Mouse (Mus musculus) limb, embryonic 14.5 days (tissue): Measurements from ENCODE around the gene Ifi27l2a. TPM values are rescaled to one million over a fixed set of nuclear protein-coding genes. Genes with fewer than 3 reads are reported as not detected.

Source experiments
- ATAC-seq: fragments of 200-750 bp; cut with Nextera tagmentation; 2 replicates; pipeline ENCODE4 v1.8.0; 2017; ENCODE audit warnings: low read depth, moderate number of reproducible peaks, moderate TSS enrichment; ENCODE audit not compliant: low FRiP score
- DNase-seq: peaks from one replicate; pipeline ENCODE4 v3.0.0-alpha.2; 2015; ENCODE audit warnings: low spot score
- H3K27ac ChIP-seq: fragments of 300-500 bp; sonication (generic); replicated peaks from 2 replicates; pipeline ENCODE4 v1.5.1; 2014; ENCODE audit warnings: low read depth, mild to moderate bottlenecking, low read length, moderate library complexity, mixed read lengths
- H3K27me3 ChIP-seq: fragments of 300-500 bp; sonication (generic); 2 replicates; pipeline ENCODE4 v1.6.1; 2014; ENCODE audit warnings: low read length, mixed read lengths; ENCODE audit not compliant: control insufficient read depth, insufficient read depth
- H3K36me3 ChIP-seq: fragments of 300-500 bp; sonication (generic); 2 replicates; pipeline ENCODE4 v1.6.1; 2014; ENCODE audit warnings: mild to moderate bottlenecking, low read length, moderate library complexity, mixed read lengths; ENCODE audit not compliant: control insufficient read depth, insufficient read depth
- H3K4me1 ChIP-seq: fragments of 300-500 bp; sonication (generic); 2 replicates; pipeline ENCODE4 v1.6.1; 2014; ENCODE audit warnings: antibody characterized with exemption, low read length, mixed read lengths; ENCODE audit not compliant: control insufficient read depth, insufficient read depth
- H3K4me2 ChIP-seq: fragments of 300-500 bp; sonication (generic); replicated peaks from 2 replicates; pipeline ENCODE4 v1.6.1; 2014; ENCODE audit warnings: low read depth, mild to moderate bottlenecking, low read length, moderate library complexity; ENCODE audit not compliant: severe bottlenecking
- H3K4me3 ChIP-seq: fragments of 300-500 bp; sonication (generic); replicated peaks from 2 replicates; pipeline ENCODE4 v1.5.1; 2014; ENCODE audit warnings: low read length
- H3K9ac ChIP-seq: fragments of 300-500 bp; sonication (generic); 2 replicates; pipeline ENCODE4 v1.6.1; 2014; ENCODE audit warnings: mild to moderate bottlenecking, low read depth, low read length, moderate library complexity; ENCODE audit not compliant: severe bottlenecking
- H3K9me3 ChIP-seq: fragments of 300-500 bp; sonication (generic); 2 replicates; pipeline ENCODE4 v1.6.1; 2016; ENCODE audit warnings: low read length; ENCODE audit not compliant: control insufficient read depth
- POLR2A ChIP-seq: fragments of 200-500 bp; IDR thresholded peaks from 2 replicates; pipeline ENCODE4 v1.8.0; 2012; ENCODE audit warnings: inconsistent platforms, mild to moderate bottlenecking, moderate library complexity, borderline replicate concordance; ENCODE audit not compliant: insufficient read depth, insufficient read length; ENCODE audit errors: extremely low read depth
- whole genome bisulfite sequencing: fragments of 180-500 bp; shearing (Covaris S2); extraction: QIAGEN DNeasy Blood & Tissue Kit; methylation state at CpG from one replicate; pipeline ENCODE4 v1.1.7; 2014; 5-methylcytosine and 5-hydroxymethylcytosine counted together
- polyA plus RNA-seq, 2 experiments: library from polyadenylated mRNA; depleted of rRNA in 1 of 2; stranded (reverse) in 1 of 2; unstranded in 1 of 2; fragments of >200 nt; fragmentation: Nextera tagmentation in 1 of 2; extraction: Ambion mirVana in 1 of 2; gene quantifications; 2 replicates each; pipeline versions ENCODE4 v1.2.1 to v1.2.3; 2012 to 2014

The Ifi27l2a gene
- polyA plus RNA-seq, 2 experiments: 12.3 to 14.8 TPM

DNA sequence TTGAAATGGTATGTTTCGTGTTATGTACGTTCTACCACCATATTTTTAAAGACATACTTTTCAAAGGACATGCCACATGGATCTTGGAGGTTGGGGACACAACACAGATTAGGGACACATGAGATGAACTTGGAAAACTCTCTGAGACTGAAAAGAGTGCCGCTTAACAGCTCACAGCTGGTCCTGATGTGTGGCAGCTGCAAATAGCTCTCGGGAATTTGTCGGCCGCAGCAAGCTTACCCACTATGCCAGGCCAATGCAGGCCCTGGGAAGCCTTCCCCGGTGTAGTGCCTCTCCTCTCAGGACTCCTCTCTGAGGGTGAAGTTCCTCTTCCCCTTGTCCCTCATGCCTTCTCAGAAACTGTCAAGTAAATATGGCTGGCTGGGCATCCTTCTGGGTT, 46.7 kb downstream of the Ifi27l2a start:
- H3K27me3 ChIP-seq: no peaks in the 10 kb centered on the region
- no peak overlapping the region for H3K4me2 ChIP-seq
- no peaks in the 10 kb centered on the region for H3K9me3 ChIP-seq
- no peak overlapping the region for H3K9ac ChIP-seq
- TF ChIP-seq POLR2A: no peak
- no peak overlapping the region for H3K27ac ChIP-seq
- no peaks in the 10 kb centered on the region for H3K4me1 ChIP-seq
- ATAC-seq (no peak), DNase-seq (no peak)
- 62% methylated on average over 7 of the region's 7 CpGs for whole genome bisulfite sequencing
- no peaks in the 10 kb centered on the region for H3K36me3 ChIP-seq
- no peak overlapping the region for H3K4me3 ChIP-seq

DNA sequence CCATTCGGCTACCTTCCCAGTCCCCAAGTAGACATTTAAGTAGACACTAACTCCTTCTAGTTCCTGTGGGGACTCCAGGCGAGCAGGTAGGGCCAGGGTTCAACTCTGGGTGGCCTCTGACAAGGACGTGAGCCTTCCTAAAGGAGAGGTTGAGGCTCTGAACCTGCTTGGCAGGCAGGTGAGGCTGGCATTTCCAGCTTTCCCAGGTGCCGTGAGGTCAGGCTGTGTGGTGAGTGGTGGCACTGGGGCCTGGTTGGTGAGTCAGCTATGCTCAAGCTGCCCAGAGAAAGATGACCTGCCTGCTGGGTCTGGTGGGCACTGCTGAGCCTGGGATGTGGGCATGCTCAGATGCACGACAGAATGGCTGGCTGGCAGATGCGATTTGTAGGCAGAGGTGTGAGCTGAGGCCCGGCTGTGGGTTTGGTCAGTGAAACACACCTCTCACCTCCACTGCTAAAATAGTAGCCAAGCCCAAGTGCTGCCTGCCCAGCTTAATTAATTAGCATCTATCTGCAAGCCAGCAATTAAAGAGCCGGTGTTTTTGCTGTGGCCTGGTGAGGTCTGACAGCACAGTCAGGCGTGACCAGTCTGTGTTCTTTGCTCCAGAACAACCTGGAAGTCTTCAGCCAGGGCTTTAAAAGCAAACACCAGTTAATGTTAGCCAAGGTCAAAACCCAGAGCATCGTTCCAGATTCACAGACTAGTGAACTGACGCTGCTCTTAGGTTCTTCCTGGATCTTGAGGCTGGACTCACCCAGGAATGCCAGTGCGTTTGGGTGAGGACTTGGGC, 47.8 kb downstream of the Ifi27l2a start:
- WGBS: 64% methylated on average over 12 of the region's 12 CpGs
- H3K27ac ChIP-seq: no peak overlapping the region
- no peaks in the 10 kb centered on the region for H3K27me3 ChIP-seq
- no peaks in the 10 kb centered on the region for H3K36me3 ChIP-seq
- H3K9me3 ChIP-seq: no peaks in the 10 kb centered on the region
- DNase-seq: no peak
- no peak overlapping the region for H3K9ac ChIP-seq
- no peak for TF ChIP-seq POLR2A
- no peak overlapping the region for H3K4me3 ChIP-seq
- H3K4me1 ChIP-seq: no peaks in the 10 kb centered on the region
- no peak for ATAC-seq
- no peak overlapping the region for H3K4me2 ChIP-seq

DNA sequence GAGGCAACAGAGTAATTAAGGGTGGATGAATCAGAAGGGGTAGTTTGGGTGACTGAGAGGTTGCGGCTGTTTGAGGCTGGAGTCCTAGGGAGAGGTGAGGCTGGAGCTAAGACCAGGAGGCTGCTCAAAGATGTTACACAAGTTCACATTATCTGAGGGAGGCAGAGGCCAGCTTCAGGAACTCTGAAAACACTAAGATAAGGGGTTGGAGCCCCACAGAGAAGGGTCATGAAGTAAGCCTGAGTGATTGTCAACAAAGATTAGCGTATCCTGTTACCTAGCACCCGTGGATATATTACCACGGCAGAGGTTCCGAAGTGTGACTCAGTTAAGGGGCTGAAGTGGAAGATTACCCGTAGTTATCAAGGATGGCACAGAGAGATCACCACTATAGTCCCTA, 50.0 kb downstream of the Ifi27l2a start:
- no peaks in the 10 kb centered on the region for H3K27me3 ChIP-seq
- H3K9me3 ChIP-seq: no peaks in the 10 kb centered on the region
- H3K36me3 ChIP-seq: no peaks in the 10 kb centered on the region
- H3K4me1 ChIP-seq: peaks cover 7% of the 10 kb centered on the region; the same call in 1 of the 2 replicates
- H3K27ac ChIP-seq: no peak overlapping the region
- 60% methylated on average over 6 of the region's 6 CpGs for WGBS
- ATAC-seq (no peak), DNase-seq (no peak)
- no peak overlapping the region for H3K4me2 ChIP-seq
- no peak overlapping the region for H3K9ac ChIP-seq
- H3K4me3 ChIP-seq: no peak overlapping the region
- TF ChIP-seq POLR2A: no peak

Other genes with a start within 250 kb of the Ifi27l2a start
- 1.5 and 1.6 TPM in 2 replicates for gene Prima1, start 201.5 kb downstream of the Ifi27l2a start, polyA plus RNA-seq (2012; rRNA removed)
- gene Prima1, start 201.5 kb downstream of the Ifi27l2a start, polyA plus RNA-seq (2014; fragmentation: Nextera tagmentation; extraction: Ambion mirVana): 0.48 and 0.53 TPM in 2 replicates
- gene Fam181a, start 132.7 kb downstream of the Ifi27l2a start, polyA plus RNA-seq (2012; rRNA removed): 0.16 and 0.31 TPM in 2 replicates
- 0.14 TPM in 1 of 2 replicates, not detected in the other for gene Fam181a, start 132.7 kb downstream of the Ifi27l2a start, polyA plus RNA-seq (2014; fragmentation: Nextera tagmentation; extraction: Ambion mirVana)
- gene Asb2, start 87.7 kb downstream of the Ifi27l2a start, polyA plus RNA-seq (2012; rRNA removed): 13.8 and 18.2 TPM in 2 replicates
- 7.4 and 11.7 TPM in 2 replicates for gene Asb2, start 87.7 kb downstream of the Ifi27l2a start, polyA plus RNA-seq (2014; fragmentation: Nextera tagmentation; extraction: Ambion mirVana)
- gene Otub2, start 55.0 kb downstream of the Ifi27l2a start, polyA plus RNA-seq (2012; rRNA removed): 9.5 and 10.5 TPM in 2 replicates
- 13.2 and 14.0 TPM in 2 replicates for gene Otub2, start 55.0 kb downstream of the Ifi27l2a start, polyA plus RNA-seq (2014; fragmentation: Nextera tagmentation; extraction: Ambion mirVana)
- gene 9330161L09Rik, start 35.9 kb downstream of the Ifi27l2a start, polyA plus RNA-seq (2012; rRNA removed): 0.47 and 1.0 TPM in 2 replicates
- 0.32 and 0.68 TPM in 2 replicates for gene 9330161L09Rik, start 35.9 kb downstream of the Ifi27l2a start, polyA plus RNA-seq (2014; fragmentation: Nextera tagmentation; extraction: Ambion mirVana)
- 44.1 and 53.2 TPM in 2 replicates for gene Ddx24, start 17.9 kb downstream of the Ifi27l2a start, polyA plus RNA-seq (2012; rRNA removed)
- 81.5 and 91.3 TPM in 2 replicates for gene Ddx24, start 17.9 kb downstream of the Ifi27l2a start, polyA plus RNA-seq (2014; fragmentation: Nextera tagmentation; extraction: Ambion mirVana)
- 87.1 and 100 TPM in 2 replicates for gene Ifi27, start 9.5 kb downstream of the Ifi27l2a start, polyA plus RNA-seq (2012; rRNA removed)
- 49.5 and 50.5 TPM in 2 replicates for gene Ifi27, start 9.5 kb downstream of the Ifi27l2a start, polyA plus RNA-seq (2014; fragmentation: Nextera tagmentation; extraction: Ambion mirVana)
- not detected in 2 replicates for gene Ifi27l2b, start 13.5 kb upstream of the Ifi27l2a start, polyA plus RNA-seq (2012; rRNA removed)
- not detected in 2 replicates for gene Ifi27l2b, start 13.5 kb upstream of the Ifi27l2a start, polyA plus RNA-seq (2014; fragmentation: Nextera tagmentation; extraction: Ambion mirVana)
- 1.4 and 1.9 TPM in 2 replicates for gene Ppp4r4, start 88.6 kb upstream of the Ifi27l2a start, polyA plus RNA-seq (2012; rRNA removed)
- gene Ppp4r4, start 88.6 kb upstream of the Ifi27l2a start, polyA plus RNA-seq (2014; fragmentation: Nextera tagmentation; extraction: Ambion mirVana): 0.62 and 1.2 TPM in 2 replicates
- 0.01 TPM in 1 of 2 replicates, not detected in the other for gene Serpina10, start 187.8 kb upstream of the Ifi27l2a start, polyA plus RNA-seq (2012; rRNA removed)
- gene Serpina10, start 187.8 kb upstream of the Ifi27l2a start, polyA plus RNA-seq (2014; fragmentation: Nextera tagmentation; extraction: Ambion mirVana): not detected in 2 replicates
- 0.04 and 0.34 TPM in 2 replicates for gene Serpina6, start 213.5 kb upstream of the Ifi27l2a start, polyA plus RNA-seq (2012; rRNA removed)
- not detected in 2 replicates for gene Serpina6, start 213.5 kb upstream of the Ifi27l2a start, polyA plus RNA-seq (2014; fragmentation: Nextera tagmentation; extraction: Ambion mirVana)
- not detected in 2 replicates for gene Serpina16, start 232.5 kb upstream of the Ifi27l2a start, polyA plus RNA-seq (2012; rRNA removed)
- gene Serpina16, start 232.5 kb upstream of the Ifi27l2a start, polyA plus RNA-seq (2014; fragmentation: Nextera tagmentation; extraction: Ambion mirVana): not detected in 2 replicates